Mouse (Mus musculus) left cerebral cortex, adult 11 months (tissue): ENCODE results near the gene Cntd1.
"Not testable (repeated sequence)": the region's sequence is repeated elsewhere in the genome, so short reads cannot be mapped to it uniquely, and the experiment has no call there.

Source experiments
- DNase-seq: peaks from one replicate; pipeline ENCODE4 v3.0.0; 2022; ENCODE audit warnings: low spot score

Gene Cntd1

DNA sequence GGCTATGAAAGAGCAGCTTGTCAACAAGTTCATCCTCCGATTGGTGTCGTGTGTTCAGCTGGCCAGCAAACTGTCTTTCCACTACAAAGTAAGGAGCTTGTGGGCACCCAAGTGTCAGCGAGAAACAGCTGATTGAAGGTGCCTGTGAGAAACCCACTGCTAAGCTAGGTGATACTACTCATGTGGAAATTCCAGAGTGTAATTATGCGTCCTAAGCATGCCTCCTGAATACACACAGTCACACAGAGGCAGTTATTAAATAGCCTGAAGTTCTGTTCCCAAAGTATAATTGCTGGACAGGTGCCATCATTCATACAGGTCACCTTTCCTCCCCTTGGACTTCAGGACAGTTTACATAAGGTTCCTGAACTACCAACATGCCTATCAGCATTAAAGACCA is 5.0 kb downstream of the Cntd1 start:
- no peak for DNase-seq

DNA sequence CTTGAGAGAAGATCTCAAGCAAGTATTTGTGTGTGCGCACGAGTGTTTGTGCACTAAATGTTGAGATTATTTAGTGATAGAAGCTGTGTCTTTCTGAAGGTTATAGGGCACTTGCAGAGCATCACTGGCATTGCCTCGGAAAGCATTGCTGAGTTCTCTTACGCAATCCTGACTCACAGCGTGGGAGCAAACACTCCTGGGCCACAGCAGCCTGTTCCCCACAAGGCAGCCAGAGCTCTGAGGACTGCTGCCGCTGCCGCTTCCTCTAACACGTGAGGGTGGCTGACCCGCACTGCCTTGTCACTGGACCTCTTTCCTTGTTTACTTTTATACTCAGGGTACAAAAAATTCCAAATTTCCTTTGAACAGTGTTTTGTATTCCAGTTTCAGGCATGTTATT is 8.5 kb downstream of the Cntd1 start:
- no peak for DNase-seq

DNA sequence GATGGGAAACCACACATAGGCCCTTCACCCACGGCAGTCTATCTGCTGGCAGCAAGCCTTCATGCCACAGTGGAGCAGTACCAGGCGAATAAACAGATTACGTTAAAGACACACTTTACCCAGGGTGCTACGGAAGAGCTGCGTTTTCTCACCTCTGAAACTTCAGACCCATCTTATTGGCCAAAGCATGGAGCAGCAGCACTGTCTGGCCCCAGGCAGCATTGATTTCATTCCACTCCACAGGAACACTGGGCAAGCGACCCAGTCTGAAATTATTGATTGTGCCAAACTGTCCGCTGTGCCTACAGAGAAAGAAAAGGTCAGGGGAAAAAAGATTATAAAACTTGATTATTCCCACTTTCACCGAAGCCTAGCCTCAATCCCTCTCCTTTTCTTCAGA is 12.4 kb downstream of the Cntd1 start:
- DNase-seq = no peak

DNA sequence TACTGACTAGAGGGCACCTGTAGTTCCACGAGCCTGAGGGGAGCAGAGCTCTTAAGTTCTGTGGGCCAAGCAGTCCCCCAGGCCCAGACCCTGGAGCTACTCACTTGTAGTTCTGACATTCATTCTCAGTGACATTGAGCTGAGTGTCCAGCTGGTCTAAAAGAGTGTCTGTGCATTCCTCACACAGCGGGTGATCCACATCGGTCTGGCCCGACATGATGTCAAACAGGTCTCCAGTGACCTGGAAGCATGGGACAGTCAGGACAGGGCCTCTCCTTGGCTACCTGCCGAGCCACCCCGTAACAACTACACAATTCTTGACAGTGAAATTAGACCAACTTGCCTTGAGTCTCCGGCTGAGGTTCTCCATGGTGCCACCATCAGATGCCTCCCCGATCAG is 16.4 kb downstream of the Cntd1 start:
- no peak for DNase-seq

DNA sequence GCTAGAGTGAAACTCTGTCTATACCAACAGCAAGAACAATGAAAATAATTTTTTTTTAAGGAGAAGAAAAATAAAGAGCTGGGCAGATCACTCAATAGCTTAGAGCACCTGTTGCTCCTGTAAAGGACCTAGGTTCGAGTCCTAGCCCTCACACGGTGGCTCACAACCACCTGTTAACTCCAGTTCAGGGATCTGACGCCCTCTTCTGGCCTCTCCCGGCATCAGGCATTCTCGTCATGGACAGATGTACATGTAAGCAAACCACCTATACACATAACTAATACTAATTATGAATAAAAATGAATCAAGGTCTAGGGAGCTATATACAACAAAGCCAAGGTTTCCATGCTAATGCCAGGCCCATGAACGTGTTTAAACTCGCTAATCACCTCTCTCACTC is 22.1 kb downstream of the Cntd1 start:
- no peak for DNase-seq

DNA sequence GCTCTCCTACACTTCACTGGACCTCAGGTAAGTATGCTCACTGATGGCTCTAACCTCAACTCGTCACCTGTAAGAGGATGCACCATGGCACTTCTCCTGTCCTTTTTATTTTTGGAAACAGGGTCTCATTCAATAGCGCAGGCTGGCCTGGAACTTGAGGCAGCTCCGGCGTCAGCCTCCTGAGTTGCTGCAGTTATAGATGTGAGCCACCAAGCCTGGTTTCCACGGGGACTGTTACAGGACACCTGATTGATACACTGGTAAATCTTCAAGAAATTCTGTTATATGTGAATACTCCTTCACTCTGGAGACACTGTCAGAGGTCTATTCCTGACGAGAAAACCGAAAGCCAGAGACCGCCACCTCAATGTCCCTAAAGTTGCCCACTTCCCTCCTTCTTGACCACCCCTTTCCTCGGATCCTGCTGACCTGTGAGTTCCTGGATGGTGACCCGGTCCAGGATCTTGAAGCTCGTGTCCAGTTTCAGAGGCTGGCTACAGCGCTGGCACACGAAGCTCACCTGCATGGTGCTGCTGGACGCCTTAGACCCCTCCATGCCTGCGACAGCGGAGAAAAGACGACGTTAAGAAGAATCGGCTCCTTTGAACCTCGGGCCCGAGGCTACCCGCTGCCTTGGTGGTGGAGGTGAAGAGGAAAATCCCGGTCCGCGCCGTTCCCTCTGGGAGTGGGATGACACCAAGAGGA is 22.6 kb downstream of the Cntd1 start:
- no peak for DNase-seq

DNA sequence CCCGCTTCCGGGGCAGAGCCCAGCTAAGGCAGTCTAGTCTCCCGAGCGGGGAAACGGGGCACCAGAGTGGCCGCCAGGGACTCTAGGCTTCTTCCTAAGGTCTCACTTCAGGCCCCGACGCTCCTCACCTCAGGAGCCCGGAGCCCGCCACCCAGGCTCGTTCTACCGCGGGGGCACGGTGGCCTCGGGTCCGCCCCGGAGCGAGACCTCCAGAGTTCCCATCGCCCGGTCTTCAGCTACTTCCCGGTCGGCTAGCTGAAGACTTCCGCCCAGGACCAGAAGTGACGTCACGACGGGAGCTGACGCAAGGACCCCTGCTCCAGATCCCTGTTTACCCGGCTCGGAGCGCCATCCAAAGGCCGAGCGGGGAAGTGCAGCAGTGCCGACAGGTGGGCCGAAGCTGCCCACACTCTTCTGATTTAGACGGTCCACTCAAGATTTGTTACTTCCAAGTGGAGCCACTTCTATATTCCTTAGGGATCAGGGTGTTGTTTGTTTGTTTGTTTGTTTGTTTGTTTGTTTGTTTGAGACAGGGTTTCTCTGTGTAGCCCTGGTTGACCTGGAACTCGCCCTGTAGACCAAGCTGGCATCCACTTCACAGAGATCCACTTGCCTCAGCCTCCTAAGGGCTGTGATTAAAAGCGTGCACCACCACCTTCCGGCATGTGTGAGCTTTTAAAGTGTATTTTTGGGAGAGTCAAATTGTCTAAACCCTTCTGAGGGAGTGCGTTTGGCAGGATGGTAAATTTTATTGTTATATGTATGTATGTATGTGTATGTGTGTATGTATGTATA is 23.4 kb downstream of the Cntd1 start, which contains the start of gene Becn1:
Gene Becn1, minus strand, starts transcription at position 283 of the 795 bp plus-strand sequence.
- peak; percentile 92 for DNase-seq

DNA sequence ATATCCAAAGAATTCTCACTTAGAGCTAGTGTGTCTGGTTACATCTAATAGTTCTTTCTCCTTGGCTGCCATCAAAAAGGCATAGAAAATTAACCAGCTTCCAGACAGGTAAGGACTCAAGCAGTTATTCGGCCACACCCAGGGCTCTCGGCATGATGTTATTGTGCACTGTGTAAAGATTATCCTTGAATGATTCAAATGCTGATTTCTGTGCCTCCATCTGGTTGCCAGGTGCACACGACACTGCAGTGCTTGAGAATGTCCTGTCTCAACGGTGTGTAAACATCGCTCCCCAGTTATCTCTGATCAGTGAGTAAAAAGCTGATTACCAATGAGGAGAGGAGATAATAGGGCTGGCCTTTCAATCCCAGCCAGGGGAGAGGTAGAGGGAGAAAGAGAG is 28.9 kb downstream of the Cntd1 start:
- DNase-seq = no peak

DNA sequence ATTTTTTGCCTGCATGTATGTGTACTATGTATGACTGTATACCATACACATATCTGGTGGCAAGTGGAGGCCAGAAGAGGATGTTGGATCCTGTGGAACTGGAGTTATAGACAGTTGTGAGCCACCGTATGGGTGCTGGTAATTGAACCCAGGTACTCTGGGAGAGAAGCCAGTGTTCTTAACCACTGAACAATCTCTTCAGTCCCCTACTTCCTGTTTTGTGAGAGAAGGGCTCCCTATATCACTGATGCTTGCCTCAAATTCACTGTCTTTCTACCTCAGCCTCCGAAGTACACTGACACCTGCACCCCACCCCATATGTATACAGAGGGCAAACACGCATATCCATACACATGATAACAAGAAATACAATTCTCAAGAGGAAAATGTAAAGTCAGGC is 32.3 kb downstream of the Cntd1 start:
- DNase-seq = no peak

DNA sequence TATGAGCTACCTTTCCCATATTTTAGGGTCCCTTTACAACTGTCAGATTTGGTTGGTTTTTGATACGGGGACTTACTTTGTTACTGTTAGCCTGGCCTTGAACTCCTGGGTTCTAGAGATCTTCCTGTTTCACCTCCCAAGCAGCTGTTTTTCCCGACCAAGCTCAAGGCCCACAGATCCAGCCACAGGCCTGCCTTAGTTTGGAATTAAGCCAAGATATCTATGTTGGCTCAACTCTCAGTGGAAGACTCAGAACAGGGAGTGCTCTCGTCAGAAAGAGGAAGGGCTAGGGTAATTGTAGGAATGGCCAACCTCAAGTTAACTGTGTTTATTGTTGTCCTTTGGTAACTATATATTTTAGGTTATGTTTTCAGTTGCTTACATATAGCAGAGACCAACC is 33.3 kb downstream of the Cntd1 start:
- DNase-seq = no peak

DNA sequence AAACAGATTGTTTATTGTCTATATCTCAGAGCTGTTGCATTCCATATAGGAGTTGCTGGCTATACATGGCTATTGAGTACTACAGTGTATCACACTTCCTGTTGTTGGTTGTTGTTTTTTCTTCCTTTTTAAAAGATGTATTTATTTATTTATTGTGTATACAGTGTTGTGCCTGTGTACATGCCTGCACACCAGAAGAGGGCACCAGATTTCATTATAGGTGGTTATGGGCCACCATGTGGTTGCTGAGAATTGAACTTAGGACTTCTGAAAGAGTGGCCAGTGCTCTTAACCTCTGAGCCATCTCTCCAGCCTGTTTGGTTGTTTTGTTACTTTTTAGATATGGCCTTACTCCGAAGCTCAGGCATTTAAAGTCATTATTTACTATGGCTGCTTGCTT is 35.8 kb downstream of the Cntd1 start:
- DNase-seq = no peak

DNA sequence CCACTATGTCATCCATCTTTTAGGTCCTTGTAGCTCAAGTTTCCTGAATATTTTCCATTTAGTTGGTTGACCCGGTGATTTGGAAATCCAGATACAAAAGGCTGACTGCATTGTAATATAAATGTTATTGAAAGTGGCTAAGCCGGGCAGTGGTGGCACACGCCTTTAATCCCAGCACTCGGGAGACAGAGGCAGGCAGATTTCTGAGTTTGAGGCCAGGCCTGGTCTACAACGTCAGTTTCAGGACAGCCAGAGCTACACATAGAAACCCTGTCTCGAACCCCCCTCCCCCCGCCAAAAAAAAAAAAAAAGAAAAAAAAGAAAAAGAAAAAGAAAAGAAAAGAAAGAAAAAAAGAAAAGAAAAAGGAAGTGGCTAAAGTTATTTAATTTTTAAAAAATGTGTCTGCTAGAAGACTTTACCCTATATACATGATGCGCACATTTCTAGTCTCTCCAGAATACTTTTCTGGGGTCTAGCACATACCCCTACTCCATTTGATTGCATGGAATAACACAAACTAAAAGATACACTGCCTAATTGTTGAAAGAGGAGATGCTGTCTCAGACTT is 36.4 kb downstream of the Cntd1 start:
- DNase-seq = no peak

DNA sequence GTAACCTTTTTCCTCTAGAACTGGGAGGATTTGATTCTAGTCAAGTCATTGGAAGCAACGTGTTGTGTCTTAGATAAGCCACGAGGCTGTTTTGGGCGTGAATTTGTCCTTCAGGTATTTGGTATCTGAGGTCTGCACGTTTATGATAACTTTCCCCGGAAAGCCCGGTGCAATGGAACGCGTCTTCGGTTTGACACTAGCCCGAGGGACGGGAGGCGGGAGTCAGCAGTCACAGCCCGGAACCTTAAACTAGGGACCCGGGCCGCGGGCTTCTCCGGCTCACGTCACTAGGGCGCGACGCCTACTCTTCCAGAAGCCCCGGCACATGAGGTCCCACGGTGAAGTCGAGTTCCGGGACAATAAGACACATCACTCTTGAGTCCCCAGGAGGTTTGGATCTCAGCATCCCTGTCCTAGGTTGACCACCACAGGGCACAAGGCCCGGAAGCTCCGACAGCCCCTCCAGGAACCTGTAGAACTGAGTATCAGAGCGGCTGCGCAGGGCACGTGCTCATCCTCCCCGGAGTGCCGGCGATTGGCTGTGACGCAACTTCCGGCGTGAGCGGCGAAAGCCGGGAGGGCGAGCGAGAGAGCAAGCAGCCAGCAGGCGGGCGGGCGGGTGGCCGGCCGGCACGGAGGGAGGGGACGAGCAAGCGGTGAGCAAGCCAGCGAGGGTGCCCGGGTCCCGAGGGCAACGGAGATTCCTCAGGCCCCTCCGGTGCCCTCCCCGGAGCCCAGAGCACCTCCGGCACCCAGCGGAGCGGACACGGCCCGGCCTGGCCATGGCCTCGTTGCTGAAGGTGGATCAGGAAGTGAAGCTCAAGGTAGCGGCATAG is 37.1 kb downstream of the Cntd1 start, which contains the start of gene Psme3:
Gene Psme3, plus strand, starts transcription at position 549 of the 836 bp plus-strand sequence.
- DNase-seq = peak; percentile 89

DNA sequence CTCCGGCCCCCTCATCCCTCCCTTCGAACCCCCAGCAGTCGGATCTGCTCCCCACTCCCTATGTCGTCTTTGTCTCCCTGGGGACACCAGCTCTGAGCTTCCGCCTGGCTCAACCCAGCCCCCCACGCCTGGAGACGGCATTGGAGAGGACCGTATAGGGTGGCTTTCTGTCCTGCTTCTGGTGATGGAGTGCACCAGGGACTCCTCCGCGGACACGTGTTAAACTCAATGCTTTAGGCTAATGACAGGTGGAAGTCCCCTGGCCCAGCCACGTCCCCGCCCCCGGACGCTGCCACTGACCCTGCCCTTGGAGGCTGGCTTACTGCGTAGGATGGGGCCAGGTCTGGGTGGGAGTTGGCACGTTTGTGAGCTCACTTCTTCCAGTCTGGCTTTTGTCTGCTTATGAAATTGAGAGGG is 37.7 kb downstream of the Cntd1 start:
- no peak for DNase-seq

DNA sequence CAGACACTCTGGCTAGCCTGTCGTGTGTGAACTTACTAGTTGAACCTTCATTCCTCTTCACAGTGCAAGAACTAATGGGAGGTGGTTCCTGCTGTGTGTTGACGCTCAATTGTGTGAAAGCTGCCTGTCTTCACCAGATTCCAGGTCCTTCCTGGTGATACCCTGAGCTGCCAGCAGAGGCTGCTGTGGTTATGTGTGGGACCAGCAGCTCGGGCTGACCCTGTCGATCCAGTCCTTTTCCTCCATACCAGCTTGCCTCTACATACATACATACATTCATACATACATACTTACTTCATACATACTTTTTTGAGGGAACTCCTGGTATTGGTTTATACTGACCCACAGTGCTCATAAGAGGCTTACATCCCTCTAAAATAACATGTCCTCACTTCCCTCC is 44.8 kb downstream of the Cntd1 start:
- peak; percentile 66 for DNase-seq

DNA sequence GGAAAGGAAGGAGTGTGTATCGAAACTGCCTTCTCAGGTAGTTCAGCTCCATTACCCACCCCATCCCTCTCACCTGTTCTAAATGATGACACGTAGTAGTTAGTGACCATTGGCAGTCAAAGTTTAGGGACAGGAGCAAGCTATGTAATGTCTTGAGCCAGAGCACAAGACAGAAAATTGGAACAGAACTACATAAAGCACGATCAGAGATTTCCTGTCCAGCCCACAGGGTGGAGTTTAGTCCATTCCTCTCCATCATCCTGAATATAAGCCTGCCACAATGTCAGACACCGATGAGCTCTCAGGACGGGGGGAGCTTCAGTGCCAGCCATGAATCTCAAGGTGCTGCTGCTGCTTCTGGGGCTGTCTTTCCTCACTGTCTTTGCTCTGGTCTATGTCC is 46.0 kb downstream of the Cntd1 start, which contains the start of gene Aoc2:
Gene Aoc2, plus strand, starts transcription at position 301 of the 400 bp plus-strand sequence.
- no peak for DNase-seq

DNA sequence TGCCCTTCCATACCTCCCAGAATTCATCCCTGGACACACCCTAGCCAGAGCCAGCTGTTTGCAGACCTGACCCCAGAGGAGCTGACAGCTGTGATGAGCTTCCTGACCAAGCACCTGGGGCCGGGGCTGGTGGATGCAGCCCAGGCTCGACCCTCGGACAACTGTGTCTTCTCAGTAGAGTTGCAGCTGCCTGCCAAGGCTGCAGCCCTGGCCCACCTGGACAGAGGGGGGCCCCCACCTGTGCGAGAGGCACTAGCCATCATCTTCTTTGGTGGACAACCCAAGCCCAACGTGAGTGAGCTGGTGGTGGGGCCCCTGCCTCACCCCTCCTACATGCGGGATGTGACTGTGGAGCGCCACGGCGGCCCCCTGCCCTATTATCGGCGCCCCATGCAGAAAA is 46.4 kb downstream of the Cntd1 start:
- not testable (repeated sequence) for DNase-seq

DNA sequence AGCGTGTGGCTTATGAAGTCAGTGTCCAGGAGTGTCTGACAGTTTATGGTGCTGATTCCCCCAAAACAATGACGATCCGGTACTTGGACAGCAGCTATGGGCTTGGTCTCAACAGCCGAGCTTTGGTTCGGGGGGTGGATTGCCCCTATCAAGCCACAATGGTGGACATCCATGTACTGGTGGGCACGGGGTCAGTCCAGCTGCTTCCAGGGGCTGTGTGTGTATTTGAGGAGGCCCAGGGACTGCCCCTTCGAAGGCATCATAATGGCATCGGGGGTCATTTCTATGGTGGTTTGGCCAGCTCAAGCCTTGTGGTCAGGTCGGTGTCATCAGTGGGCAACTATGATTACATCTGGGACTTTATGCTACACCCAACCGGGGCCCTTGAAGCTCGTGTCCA is 47.3 kb downstream of the Cntd1 start:
- DNase-seq = no peak

DNA sequence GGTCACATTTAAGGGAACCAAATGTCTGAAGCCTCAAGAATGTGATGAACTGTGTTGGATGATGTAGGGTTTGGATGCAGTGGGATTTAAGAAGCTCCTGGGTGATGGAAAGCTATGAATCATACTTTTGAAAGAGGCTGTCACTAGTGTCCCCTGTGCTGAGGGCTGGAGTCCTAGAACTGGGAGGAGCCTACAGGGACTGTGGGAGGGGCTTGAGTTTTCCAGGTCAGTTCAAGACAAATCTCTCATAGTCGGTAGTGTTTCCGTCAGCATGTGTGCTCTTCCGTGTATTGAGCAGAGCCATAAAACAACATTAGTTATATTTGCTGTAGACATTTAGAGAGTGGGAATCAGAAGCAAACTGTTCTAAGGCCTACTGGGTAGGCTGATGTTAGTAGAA is 48.5 kb downstream of the Cntd1 start:
- no peak for DNase-seq

DNA sequence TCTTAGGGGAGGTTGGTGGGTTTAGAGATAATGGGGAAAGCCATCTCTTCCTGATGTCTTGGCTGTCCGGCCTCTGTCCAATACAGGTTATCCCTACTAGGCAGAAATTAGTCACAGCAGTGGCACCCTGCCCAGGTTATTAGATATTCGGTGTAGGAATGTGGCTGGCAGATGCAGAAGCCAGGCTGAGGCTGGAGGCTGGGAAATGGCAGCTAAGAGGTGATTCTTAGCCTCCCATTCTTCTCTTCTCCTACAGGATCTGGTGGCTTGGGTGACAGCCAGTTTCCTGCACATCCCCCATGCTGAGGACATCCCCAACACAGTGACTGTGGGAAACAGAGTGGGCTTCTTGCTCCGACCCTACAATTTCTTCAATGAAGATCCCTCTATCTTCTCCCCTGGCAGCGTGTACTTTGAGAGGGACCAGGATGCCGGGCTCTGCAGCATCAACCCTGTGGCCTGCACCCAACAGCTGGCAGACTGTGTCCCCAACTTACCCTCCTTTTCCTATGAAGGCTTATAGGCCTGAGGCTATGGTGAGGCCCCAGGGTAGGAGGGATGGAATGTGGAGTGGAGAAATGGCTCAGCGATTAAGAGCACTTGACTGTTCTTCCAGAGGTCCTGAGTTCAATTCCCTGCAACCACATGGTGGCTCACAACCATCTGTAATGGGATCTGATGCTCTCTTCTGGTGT is 50.3 kb downstream of the Cntd1 start:
- DNase-seq = no peak

DNA sequence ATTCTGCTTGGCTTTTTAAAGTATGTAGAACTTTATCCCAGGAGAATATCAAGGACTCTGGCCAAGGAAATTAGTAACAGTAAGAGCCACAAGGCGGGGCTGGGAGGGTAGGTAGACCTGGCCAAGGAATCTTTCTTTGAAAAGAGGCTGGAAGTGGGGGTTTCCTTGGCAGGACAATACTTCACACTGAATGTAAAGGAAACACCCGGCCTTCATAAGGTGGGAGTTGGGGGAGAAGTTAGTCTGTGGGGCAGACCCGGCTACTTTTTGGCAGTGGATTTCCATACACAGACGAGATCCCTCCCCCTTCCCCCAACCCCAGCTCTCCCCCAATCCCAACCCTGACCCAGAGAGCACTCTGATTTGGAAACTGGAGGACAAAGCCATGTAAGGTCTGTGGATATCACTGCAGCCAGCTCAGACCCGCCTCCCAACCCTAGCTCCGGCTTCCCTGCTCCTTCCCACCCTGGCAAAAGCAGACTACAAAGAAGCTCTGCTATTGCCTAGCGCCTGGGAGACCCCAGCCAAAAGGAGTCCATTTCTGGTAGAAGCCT is 51.6 kb downstream of the Cntd1 start, which contains the start of gene Aoc3:
Gene Aoc3, plus strand, starts transcription at position 235 of the 554 bp plus-strand sequence.
- DNase-seq = no peak
